Mouse (Mus musculus): Measurements from ENCODE around the gene Eif2b3. TPM values are rescaled to one million over a fixed set of nuclear protein-coding genes. Genes with fewer than 3 reads are reported as not detected.

Gene Eif2b3
- polyA plus RNA-seq, 1 experiment from 2014 or later, result 53.2 TPM

GRCm38 (mm10) chr4:117136034-117136433, 116.8 kb downstream of the Eif2b3 start:
- H3K36me3 ChIP-seq (ENCODE audit: control insufficient read depth, insufficient read depth, low read length), result no peaks in the 10 kb centered on the region
- no peak overlapping the region for H3K4me3 ChIP-seq (ENCODE audit: low read length)
- H3K9ac ChIP-seq (ENCODE audit: low read depth, low read length), result no peak overlapping the region
- peaks cover 14% of the 10 kb centered on the region for H3K27me3 ChIP-seq (ENCODE audit: control insufficient read depth, insufficient read depth, low read length)
- H3K4me2 ChIP-seq (replicated peaks; ENCODE audit: low read depth, low read length), result no peak overlapping the region
- no peak overlapping the region for H3K27ac ChIP-seq (ENCODE audit: low read depth, low read length)
- H3K4me1 ChIP-seq (ENCODE audit: control insufficient read depth, insufficient read depth, low read length), result peaks cover 9% of the 10 kb centered on the region; the same call in 1 of the 2 replicates
- ATAC-seq (ENCODE audit: low FRiP score, low TSS enrichment), result no peak
- no peaks in the 10 kb centered on the region for H3K9me3 ChIP-seq (ENCODE audit: control insufficient read depth, low read length)
- WGBS, result 31% methylated on average over 8 of the region's 8 CpGs

Other genes with a start within 250 kb of the Eif2b3 start
- gene Toe1, start 211.8 kb upstream of the Eif2b3 start, polyA plus RNA-seq (2014; fragmentation: Nextera tagmentation; extraction: Ambion mirVana), result 29.0 and 42.5 TPM in 2 replicates
- 17.9 and 18.7 TPM in 2 replicates for gene Mutyh, start 211.7 kb upstream of the Eif2b3 start, polyA plus RNA-seq (2014; fragmentation: Nextera tagmentation; extraction: Ambion mirVana)
- gene Hpdl, start 197.7 kb upstream of the Eif2b3 start, polyA plus RNA-seq (2014; fragmentation: Nextera tagmentation; extraction: Ambion mirVana), result 1.1 and 1.4 TPM in 2 replicates
- 1.7 and 2.1 TPM in 2 replicates for gene Zswim5, start 142.0 kb upstream of the Eif2b3 start, polyA plus RNA-seq (2014; fragmentation: Nextera tagmentation; extraction: Ambion mirVana)
- gene Urod, start 25.0 kb upstream of the Eif2b3 start, polyA plus RNA-seq (2014; fragmentation: Nextera tagmentation; extraction: Ambion mirVana), result 83.9 and 101 TPM in 2 replicates
- gene Hectd3, start 24.1 kb upstream of the Eif2b3 start, polyA plus RNA-seq (2014; fragmentation: Nextera tagmentation; extraction: Ambion mirVana), result 4.5 and 7.6 TPM in 2 replicates
- gene Ptch2, start 76.7 kb downstream of the Eif2b3 start, polyA plus RNA-seq (2014; fragmentation: Nextera tagmentation; extraction: Ambion mirVana), result 6.0 and 7.6 TPM in 2 replicates
- gene Btbd19, start 106.3 kb downstream of the Eif2b3 start, polyA plus RNA-seq (2014; fragmentation: Nextera tagmentation; extraction: Ambion mirVana), result 6.2 TPM in 2 replicates
- gene Tctex1d4, start 107.4 kb downstream of the Eif2b3 start, polyA plus RNA-seq (2014; fragmentation: Nextera tagmentation; extraction: Ambion mirVana), result not detected in 2 replicates
- gene Plk3, start 114.6 kb downstream of the Eif2b3 start, polyA plus RNA-seq (2014; fragmentation: Nextera tagmentation; extraction: Ambion mirVana), result 2.4 and 2.9 TPM in 2 replicates
- gene Rps8, start 136.8 kb downstream of the Eif2b3 start, polyA plus RNA-seq (2014; fragmentation: Nextera tagmentation; extraction: Ambion mirVana), result 1,419 and 1,934 TPM in 2 replicates
- 63.8 and 74.6 TPM in 2 replicates for gene Kif2c, start 163.2 kb downstream of the Eif2b3 start, polyA plus RNA-seq (2014; fragmentation: Nextera tagmentation; extraction: Ambion mirVana)
- gene Tmem53, start 232.5 kb downstream of the Eif2b3 start, polyA plus RNA-seq (2014; fragmentation: Nextera tagmentation; extraction: Ambion mirVana), result 10.1 and 13.8 TPM in 2 replicates
- gene Armh1, start 232.7 kb downstream of the Eif2b3 start, polyA plus RNA-seq (2014; fragmentation: Nextera tagmentation; extraction: Ambion mirVana), result 0.15 and 0.54 TPM in 2 replicates

Data from kidney, embryonic 14.5 days (tissue).